Mouse (Mus musculus) E14TG2a.4 (cell line): ENCODE measurements around the gene Mphosph10.

Source experiments
- CTCF ChIP-seq: conservative IDR thresholded peaks from 2 replicates; pipeline ENCODE4 v1.5.1; 2014; ENCODE audit warnings: low read length
- POU5F1 ChIP-seq: IDR thresholded peaks from 2 replicates; pipeline ENCODE4 v1.6.1; 2014; ENCODE audit warnings: low read length, borderline replicate concordance

GRCm38 (mm10) chr7:64373147-64373829 is 18.8 kb downstream of the Mphosph10 start:
- TF ChIP-seq POU5F1 (no peak), CTCF (no peak)
